Mouse (Mus musculus): Measurements from ENCODE around the gene Brsk2.

DNA sequence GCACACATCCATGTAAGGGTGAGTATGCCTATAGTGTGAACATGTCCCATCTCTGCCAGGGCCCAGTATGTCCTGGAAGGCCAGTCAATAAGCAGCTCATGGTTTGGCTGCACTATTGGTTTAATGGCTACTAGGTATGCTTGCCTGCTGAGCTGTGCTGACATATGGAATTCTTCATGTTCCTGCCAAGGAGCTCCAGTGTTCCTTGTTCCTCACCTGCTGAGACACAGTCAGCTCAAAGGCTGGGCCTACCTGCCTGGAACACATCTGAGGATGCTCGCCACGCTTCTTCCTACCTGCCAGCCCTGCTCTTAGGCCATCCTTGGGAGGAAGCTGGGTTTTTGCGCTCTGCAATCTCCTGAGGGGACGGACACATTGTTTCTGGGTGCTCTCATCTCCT, 29.7 kb downstream of the Brsk2 start:
- no peak for TF ChIP-seq CTCF (IDR thresholded peaks at IDR 0.05; ENCODE audit: low read depth)
- no peak for TF ChIP-seq EP300 (IDR thresholded peaks at IDR 0.05; ENCODE audit: low read depth)
